Mouse (Mus musculus): Measurements from ENCODE around the gene Pim1.
"Not testable (repeated sequence)": the region's sequence is repeated elsewhere in the genome, so short reads cannot be mapped to it uniquely, and the experiment has no call there.

The Pim1 gene

DNA sequence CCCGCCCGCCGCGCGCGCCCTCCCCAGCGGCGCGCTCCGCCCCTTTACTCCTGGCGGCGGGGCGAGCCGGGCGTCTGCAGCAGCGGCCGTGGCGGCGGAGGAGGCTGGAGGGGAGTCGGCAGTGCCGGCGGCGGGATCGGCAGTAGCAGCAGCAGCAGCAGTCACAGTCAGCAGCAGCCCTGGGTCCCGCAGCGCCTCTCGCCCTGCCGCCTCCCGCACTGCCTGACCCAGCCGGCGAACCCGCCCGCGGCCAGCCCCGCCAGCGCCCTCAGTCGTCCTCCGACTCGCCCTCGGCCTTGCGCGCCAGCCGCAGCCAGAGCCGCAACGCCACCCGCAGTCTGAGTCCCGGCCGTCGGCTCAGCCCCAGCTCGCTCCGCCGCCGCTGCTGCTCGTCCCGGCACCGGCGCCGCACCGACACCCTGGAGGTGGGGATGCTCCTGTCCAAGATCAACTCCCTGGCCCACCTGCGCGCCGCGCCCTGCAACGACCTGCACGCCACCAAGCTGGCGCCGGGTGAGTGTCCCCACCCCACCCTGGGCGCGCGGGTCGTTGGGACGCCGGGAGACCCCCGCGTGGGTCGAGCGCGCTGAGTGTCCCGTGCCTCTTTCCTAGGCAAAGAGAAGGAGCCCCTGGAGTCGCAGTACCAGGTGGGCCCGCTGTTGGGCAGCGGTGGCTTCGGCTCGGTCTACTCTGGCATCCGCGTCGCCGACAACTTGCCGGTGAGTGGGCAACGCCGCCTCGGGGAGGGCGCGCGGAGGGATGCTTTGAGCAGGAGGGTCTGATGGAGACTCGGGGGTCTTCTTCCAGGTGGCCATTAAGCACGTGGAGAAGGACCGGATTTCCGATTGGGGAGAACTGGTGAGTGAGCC, at the start of gene Pim1:
Gene Pim1 (plus strand): TSS at position 41 of the 869 bp plus-strand sequence.
- DNase-seq (ENCODE audit: low spot score) = no peak

DNA sequence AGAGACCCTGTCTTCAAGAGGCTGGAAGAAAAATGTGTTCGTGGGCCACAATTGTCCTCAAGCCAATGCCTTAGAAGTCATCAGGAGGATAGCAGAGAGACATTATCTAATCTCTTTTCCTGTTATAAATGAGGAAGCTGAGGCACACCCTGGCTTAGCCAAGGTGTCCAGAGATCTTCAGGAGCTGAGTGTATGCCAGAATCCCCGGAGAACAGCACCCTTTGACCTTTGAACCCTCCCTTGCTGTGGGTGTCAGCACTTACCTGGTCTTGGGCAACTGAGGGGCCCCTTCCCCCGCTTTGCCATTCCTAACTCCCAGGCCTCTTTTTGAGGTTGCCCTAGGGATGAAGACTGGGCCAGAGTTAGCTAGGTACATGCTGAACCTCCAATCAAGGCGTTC, 49.0 kb upstream of the Pim1 start:
- peak; percentile 70 for DNase-seq (ENCODE audit: low spot score)

DNA sequence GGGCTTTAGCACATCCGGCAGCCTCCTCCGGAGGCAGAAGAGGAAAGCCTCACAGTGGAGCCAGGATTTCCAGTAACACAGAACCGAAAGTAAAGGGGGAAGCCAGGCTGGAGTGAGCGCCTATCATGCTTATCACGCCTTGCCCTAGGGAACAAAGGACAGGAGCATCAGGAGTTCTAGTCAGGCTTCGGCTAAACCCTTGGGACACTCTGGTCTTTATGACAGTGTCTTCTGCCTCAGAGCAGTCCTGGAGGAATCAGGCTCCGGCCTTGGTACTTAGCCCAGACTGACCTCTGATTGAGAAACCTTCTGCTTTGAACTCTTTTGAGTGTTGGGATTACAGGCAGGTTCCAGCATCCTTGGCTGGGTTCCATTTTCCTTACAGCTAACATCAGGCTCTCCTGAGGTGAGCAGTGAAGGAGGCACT, 48.4 kb upstream of the Pim1 start:
- DNase-seq (ENCODE audit: low spot score) = peak; percentile 58

DNA sequence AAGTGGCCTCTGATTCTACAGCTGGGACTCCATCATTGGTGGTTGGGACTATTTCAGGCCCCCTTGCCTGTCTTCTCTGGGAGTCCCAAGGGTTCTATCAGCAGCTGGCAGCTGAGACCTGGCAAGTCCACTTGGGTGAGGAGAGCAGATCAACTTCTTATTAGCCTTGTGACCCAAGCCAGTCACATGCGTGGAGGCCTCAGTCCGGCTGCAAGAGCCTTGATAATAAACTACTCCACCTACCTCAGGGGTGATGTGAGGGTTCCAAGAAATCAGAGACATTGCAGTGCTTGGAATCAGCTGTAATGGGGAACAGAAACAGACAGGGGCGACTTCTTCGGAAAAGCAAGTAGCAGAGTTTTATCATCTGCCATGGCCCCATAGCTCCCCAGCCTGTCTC, 46.8 kb upstream of the Pim1 start:
- peak; percentile 54 for DNase-seq (ENCODE audit: low spot score)

DNA sequence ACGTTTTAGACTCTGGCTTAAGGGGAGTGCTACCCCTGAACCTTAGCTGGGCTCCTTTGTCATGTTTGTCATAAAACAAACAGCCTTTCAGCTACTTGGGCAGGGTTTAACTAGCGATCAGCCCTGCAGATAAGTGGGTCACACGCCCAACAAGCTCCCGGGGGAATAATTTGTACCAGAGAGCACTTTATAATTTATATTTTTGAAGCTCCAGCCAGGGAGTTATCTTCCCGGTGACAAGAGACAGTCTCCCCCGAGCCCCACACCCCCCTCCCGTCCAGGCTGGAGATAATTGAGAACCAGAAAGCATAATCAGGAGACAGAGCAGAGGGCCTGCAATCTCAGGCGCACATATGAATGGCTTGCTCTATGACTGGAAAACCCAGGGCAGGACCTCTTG, 45.5 kb upstream of the Pim1 start:
- DNase-seq (ENCODE audit: low spot score) = peak; percentile 47

DNA sequence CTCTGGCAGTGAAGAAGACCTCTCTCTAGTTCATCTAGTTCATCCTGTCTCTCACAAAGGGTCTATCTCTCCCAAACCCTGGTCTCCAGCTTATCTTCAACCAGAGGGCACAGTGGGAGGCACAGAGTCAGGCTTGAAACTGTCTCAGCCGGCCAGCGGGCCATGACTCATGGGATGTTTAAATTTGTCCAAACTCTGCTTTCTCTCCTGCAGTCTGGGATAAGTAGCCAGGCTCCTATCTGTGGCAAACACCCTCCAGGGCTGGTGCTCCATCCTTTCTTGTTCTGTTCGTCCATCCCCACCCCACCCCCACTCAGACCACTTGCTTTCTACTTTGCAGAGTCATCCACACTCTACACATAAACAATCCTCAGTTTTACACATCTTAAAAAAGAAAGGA, 43.2 kb upstream of the Pim1 start:
- DNase-seq (ENCODE audit: low spot score) = peak; percentile 76

DNA sequence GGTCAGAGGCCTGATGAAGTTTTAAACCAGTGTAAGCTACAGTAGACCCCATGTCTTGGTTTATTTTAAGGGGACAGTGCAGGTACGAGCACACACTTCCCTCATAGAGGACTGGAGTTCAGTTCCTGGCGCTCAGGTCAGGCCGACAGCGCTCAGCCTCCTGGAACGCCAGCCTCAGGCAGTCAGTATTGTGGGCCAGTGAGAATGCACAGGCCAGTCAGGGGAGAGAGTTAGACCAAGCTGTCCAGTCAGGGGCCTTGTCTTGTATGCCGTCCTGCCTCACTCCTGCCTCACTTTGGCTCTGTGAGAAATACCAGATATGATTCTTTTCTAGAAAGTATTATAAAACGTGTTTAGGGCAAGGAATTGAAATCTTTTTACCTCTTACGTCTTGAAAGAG, 42.5 kb upstream of the Pim1 start:
- peak; percentile 65 for DNase-seq (ENCODE audit: low spot score)

DNA sequence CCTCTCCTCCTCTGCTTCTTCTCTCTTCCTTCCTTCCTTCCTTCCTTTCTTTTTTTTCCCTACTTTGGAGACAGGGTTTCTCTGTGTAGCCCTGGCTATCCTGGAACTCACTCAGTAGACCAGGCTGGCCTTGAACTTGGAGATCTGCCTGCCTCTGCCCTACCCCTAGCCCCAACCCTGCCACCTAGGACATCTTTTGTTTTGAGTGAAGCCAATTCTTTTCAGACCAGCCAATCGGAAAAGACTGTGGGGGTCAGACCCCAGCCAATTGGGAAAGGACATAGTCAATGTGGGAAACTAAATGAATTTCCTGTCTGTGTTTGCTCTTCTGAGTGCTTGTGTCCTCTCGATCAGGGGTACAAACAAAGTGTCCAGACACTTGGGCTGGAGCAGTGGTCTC, 42.0 kb upstream of the Pim1 start:
- no peak for DNase-seq (ENCODE audit: low spot score)

DNA sequence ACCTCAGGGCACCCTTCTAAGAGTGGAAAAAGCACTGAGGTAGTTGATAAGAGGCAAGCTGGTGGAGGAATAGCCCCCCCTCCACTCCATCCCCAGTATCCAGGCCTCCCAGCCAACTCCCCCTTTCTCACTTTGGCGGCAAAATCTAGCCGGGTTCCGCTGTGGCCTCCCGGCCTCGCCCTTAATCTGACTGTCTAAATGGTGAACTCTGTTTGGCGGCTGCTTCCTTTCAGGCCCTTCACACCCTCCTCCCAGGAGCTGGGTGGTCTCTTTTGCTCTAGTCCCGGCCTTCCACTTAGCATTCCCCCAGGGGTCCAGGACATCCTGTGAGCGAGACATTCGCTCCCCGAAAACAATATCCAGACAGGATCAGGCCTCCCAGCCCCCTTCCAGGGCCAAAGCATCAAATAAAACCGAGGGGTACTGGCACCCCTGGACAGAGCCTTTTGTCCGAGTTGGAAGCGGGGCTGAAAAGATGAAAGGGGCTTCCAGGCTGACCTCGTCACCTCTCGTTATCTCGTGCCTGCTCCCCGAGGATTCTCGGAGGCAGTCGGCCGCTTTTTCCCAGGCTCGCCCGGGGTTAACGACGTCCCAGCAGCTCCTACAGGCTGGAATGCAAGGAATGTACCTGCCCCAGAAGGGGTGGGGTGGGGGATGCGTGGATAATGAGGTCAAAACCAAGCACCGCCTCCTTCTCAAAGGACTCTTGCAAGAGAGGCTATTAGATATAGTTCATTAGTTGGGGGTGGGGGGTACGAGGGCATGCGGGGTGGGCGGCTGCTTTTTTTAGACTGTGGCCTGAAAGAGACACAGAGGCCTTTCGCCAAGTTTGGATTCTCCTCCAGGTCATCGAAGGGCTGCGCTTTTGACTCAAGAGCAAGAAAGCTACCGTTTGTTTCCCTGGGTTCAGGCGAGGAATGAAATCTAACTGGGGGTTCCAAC, 39.4 kb upstream of the Pim1 start:
- peak; percentile 91 for DNase-seq (ENCODE audit: low spot score)

DNA sequence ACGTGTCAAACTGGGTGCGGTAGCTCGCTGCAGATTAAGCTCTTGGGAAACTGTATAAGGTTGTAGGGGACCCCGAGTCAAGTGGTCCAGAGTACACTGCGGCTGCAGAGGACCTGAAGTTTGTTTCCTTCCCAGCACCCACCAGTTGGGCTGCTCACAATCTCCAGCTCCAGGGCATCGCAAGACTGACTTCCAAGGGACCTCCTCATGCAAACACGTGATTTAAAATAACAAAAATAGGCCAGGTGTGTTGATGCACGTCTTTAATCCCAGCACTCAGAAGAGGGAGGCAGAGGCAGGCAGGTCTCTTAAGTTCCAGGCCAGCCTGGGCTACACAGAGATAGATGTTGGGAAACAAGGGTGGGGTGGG, 38.7 kb upstream of the Pim1 start:
- DNase-seq (ENCODE audit: low spot score) = no peak

DNA sequence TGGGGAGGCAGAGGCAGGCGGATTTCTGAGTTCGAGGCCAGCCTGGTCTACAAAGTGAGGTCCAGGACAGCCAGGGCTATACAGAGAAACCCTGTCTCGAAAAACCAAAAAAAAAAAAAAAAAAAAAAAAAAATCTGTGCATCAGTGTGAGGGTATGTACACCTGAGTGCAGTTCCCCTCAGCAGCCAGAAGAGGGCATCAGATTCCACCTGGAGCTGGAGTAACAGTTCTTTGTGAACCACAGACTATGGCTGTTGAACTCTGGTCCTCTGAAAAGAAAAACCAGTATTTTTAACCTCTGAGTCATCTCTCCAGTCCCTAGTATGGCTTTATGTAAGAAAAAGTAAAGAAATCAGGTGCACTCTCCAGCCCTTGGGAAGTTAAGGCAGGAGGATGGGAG, 36.4 kb upstream of the Pim1 start:
- not testable (repeated sequence) for DNase-seq (ENCODE audit: low spot score)

DNA sequence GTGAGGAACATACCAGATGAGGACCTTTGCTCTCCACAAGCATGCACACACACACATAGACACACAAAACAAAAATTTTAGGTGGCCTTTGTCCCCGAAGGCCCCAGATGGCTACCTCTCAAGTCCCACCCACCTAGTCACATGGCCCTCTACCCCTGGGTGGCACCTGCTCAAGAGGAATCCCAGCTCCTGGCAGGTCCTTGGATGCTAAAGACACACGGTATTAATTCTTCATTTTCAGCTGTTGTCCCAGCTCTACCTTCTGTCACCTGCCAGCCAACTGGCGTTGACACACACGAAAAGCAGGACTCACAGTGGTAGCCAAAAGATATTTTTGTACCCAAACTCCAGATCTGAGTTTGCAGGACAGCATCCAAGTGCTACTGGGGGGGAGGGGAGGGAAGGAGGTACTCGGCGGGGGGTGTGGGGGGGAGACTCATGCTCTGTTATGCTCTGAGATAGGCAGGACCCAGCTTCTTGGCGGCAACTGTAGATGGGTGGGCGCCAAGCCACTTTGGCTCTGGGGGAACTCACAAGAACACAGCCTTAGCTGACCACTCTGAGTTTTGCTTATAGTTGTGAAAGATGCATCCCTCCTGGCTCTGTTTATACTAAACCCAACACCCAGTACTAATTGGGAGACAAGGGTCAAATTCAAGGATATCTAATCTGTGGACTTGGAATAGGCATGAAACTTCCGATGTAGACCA, 35.0 kb upstream of the Pim1 start:
- no peak for DNase-seq (ENCODE audit: low spot score)

DNA sequence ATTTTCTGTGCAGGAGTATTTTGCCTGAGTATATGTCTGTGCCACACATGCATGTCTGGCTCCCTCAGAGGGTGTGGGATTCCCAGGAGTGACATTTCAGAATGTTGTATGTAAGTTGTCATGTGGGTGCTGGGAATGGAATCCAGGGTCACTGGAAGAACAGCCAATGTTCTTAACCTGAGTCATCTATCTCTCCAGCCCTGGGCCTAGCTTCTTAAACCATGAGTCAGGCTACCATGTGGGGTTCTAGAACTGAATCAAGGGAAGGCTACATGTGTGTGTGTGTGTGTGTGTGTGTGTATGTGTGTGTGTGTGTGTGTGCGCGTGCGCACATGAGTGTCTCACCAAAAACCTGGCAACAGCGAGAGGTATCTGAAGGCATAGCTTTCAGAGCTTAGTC, 34.1 kb upstream of the Pim1 start:
- no peak for DNase-seq (ENCODE audit: low spot score)

DNA sequence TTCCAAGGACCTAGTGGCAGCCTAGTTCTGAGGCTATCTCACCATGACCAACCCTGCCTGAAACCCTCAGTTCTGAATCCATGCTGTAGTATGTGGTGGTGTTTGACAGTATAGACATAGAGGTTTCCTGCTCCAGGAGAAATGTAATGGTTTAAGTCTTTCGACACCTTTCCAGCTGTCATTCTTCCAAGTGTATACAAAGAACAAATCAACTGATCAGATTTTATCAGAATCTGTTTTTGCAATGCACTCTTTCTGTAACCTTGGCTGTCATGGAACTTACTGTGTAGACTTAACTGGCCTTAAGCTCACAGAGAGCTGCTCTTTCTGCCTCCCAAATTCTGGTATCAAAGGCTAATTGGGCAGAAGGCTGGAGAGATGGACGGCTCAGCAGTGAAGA, 33.6 kb upstream of the Pim1 start:
- no peak for DNase-seq (ENCODE audit: low spot score)

DNA sequence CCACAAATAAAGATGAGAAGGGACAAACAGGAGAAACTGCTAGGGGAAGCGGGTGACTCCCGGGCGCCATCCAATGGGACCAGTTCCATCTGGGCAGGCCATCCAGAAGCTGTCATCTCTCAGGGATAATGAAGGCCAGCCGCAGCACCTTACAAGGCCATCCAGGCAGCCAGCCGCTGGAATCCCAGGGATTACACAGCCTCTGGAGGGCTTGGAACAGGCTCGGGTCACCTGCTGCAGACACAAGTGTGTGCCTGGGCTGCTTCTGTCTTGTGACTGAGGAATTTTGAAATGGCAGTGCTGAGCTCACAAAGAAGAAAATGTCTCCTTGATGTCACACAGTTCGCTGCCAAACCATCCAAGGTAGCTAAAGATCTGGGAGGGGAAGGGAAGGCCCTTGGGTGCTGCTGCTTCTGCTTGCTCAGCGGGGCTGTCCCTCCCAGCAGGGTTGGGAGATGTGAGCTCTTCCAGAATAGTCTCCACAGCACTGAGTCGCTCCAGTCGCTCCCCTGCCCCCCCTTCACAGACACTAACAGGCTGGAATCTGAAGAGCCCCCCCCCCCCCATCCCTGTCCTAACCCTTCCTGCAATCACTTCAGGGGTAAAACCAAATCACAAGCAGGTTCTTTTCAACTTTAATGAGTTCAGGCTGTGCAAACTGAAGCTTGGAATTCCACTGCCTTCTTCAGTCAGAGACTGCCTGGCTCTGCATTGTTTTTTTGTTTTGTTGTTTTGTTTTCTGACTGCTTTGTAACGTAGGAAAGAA, 32.6 kb upstream of the Pim1 start:
- peak; percentile 61 for DNase-seq (ENCODE audit: low spot score)

DNA sequence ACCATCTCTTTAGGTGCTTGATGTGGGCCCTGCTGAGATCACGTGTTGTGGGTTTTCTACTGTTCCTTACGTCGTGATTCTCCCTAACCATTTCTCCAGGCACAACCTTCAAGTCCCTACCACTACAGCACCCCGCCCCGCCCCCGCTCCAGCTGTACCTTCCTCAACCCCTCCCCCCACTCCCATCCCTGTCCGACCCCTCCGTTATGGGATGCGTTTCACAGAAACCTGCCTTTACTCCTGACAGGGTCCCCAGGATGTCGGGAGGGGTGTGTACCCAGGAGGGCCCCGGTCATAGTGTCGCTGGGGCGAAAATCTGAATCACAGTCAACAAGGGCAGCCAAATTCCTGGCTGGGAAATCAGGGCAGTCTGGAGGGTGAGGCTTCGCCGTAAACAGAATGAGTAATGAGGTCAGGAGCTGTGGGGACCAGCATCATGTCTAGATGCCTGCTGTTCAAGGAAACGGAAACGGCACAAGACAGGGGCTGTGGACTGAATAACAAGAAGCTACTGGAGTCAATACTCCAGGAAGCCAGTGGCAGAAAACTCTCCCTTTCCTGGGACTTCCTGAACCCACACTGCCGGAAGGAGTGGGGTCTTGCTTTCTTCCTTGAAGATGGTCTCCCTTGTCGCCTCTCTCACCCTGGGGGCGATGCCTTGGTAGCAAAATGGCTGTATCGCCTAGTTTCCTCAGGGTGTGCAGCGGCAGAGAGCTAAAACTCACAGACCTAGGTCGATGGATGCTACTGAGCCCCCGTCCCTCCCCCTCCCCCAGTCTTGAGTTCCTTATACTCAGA, 31.0 kb upstream of the Pim1 start:
- no peak for DNase-seq (ENCODE audit: low spot score)

DNA sequence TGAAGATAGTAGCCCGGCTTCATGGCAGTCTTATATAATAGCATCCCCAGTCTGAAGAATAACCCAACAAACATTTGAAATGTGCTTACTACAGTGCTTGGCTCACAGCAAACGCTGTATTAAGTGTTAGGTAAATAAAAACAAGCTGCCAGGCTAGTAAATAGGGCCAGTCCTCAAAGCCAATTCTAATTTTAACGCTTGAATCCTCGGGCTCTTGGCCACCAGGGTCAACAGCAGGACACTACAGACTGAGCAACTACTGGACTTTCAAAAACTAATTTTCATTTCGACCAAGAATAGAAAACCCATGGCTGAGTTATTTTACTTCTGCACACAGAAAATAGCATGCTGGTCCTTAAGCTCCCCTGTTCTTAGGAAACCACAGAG, 30.4 kb upstream of the Pim1 start:
- no peak for DNase-seq (ENCODE audit: low spot score)

DNA sequence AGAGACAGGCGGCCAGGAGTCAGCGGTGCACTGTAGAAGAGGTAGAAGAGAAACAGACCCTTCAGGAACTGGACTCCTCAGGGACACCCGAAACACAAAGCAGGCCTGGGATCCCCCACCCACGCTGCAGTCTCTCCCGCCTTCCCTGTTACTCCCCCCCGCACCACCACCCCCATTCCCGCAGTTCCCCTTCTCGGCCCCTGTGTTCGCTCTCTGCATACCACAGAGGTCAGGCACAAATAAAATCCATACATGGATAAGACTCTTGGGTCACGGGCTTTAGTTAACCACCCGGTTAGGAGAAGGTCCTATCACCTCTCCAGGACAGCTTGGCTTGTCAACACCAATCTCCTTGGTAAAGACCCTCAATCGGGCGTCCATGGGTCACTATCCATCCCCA, 26.9 kb upstream of the Pim1 start:
- DNase-seq (ENCODE audit: low spot score) = peak; percentile 65

DNA sequence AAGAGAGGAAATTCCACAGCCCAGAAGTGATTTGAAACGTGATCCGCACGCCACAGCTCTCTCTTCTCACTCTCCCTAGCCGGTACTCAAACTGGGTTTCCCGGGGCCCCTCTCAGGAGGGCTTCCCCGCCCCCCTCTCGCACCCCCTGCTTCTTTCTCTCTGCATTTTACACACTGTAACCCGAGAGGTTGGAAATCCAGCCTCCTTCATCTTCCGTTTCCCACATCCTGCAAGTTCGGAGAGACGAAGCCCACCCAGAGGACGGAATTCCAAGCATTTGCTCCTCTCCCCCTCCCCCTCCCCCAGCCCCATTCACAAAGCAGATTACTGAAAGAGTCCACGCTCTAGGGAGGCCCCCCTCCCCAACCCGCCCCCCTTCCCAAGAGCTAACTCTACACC, 26.5 kb upstream of the Pim1 start:
- DNase-seq (ENCODE audit: low spot score) = peak; percentile 88

DNA sequence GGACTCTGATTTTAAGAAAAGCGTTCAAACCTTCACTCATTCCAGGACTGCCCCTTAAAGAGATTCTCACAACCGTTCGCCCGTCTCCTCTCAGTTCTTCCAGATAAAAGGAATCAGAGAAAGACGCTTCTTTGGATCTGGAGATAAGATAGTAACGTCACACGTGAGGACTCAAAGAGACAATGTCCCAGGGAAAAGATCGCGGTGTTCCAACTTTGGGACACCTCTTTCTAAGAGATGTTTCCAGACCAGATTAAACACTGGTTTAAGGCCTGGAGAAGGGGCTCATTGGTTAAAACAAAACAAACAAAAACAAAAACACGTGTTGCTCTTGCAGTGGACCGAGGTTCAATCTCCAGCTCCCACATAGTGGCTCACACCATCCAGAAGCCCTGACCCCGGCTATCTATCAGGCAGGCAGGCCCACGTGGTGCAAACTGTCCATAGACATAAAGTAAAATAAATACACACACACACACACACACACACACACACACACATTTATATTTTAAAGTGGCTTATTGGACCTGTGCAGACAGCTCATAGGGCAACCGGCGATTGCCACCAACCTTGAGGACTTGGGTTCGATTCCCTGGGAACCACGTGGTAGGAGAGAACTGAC, 25.9 kb upstream of the Pim1 start:
- peak; percentile 68 for DNase-seq (ENCODE audit: low spot score)
